Mouse (Mus musculus) thymus, adult 2 months (tissue): Measurements from ENCODE around the gene Selenon.

Experiments used
- CTCF ChIP-seq: fragments of 200-500 bp; IDR thresholded peaks from 2 replicates; pipeline ENCODE4 v1.5.1; 2012; ENCODE audit warnings: mild to moderate bottlenecking, control low read depth, low read length, moderate library complexity, borderline replicate concordance; ENCODE audit not compliant: control insufficient read depth, poor library complexity, insufficient read depth; ENCODE audit errors: extremely low read depth
- POLR2A ChIP-seq: fragments of 200-500 bp; IDR thresholded peaks from 2 replicates; pipeline ENCODE4 v1.6.1; 2012; ENCODE audit warnings: mild to moderate bottlenecking, low read length, control low read depth, moderate library complexity; ENCODE audit not compliant: control insufficient read depth, poor library complexity, insufficient read depth; ENCODE audit errors: extremely low read depth

DNA sequence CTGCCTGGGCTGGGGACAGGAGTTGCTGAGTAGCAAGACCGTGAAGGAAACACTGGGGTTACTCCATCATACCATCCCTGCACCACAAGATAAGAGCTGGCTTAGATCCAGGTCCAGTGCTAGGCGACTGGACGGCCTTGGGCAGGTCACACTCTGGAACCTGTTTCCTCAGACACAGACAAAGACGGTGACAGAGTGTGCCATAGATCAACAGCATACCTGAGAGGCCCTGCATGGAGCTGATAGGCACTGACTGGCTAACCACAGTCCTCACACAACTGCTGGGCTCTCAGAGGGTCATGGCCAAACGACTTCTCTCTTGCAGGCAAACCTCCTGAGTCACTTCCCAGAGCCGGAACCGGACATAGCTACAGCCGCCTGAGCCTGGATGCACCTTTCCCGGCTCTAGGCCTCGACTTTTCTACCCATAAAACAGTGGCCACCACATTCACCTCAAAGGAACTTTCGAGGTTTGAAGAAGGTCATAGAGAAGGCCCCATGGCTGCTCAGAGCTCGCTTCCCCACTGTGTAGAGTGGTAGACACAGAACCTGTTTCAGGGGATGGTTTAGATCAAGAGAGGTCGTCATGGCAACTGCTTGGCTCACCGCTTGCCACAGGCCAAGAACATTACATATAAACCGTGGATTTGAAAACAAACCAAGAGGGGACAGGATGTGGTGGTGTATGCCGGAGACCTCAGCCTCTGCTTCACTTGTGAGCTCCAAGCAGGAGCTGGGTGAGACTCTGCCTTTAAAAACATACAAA, 57.0 kb downstream of the Selenon start:
- TF ChIP-seq POLR2A (no peak), CTCF (no peak)
